ENCODE assay signal across 13 mouse cellular contexts in the genomic region with DNA sequence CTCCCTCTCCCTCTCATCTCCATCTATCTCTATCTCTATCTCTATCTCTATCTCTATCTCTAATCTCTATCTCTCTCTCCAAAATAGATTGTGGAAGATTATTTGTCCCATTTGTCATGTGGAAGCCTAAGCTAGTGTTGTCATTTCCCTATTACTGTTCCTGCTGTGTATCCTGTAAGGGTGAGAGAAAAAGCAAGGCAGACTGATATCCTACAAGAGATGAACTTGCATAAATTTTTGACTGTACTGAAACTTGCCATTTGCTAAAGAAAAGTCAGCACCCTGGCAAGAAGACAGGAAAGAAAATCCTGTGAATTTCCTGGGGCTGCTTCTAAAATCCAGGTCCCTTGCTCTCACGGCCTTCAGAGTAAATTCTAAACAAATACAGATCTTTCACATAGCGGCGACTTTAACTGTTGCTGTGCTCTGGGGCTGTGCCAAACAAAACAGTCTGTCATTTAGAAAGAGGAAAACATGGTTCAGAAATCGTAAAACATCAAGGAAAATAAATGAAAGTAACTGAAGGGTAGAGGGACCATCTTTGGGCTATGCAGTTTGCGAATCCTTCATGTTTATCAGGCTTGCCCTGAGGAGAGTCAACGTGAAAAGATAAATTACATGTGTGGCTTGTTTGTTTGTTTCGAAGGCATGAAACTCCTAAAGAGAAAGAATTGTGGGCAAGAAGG.
DNase-seq lines count a peak whose midpoint lies in the region; ATAC-seq and TF ChIP-seq lines count a peak whose summit lies in the region.
"Had no signal": no experiment of that assay in that cellular context is flagged by ENCODE, and none has a peak within 500 bp of the region (broad histone marks: within the 10 kb centered on the region; RNA-seq: fewer than 3 reads in every experiment).

No protein-coding gene starts in this region.

- H3K4me2 ChIP-seq in heart, embryonic 14.5 days (ENCODE audit: low read length) = peak overlapping the region; percentile 18
- 0 out of 2 replicates have a peak overlapping the region, but pooled peaks have one; percentile 0 for H3K4me2 ChIP-seq in heart, postnatal 0 days (ENCODE audit: low read depth, low read length)
- no peak overlapping the region for H3K4me2 ChIP-seq in lung, embryonic 16.5 days (ENCODE audit: low read depth, low read length)
- no peak overlapping the region for H3K4me2 ChIP-seq in hindbrain, embryonic 14.5 days (replicated peaks)
- H3K4me2 ChIP-seq: embryonic facial prominence, embryonic 12.5 days; liver, embryonic 15.5 days had no signal

- H3K9me3 ChIP-seq in heart, embryonic 14.5 days (ENCODE audit: control insufficient read depth, low read length) = peaks cover 6% of the 10 kb centered on the region; the same call in 1 of the 2 replicates
- H3K9me3 ChIP-seq in heart, postnatal 0 days (replicated peaks; ENCODE audit: control insufficient read depth, low read length) = no peaks in the 10 kb centered on the region
- H3K9me3 ChIP-seq in lung, embryonic 16.5 days (ENCODE audit: control insufficient read depth, low read length) = no peaks in the 10 kb centered on the region
- H3K9me3 ChIP-seq in hindbrain, embryonic 14.5 days (ENCODE audit: control insufficient read depth, low read length) = no peaks in the 10 kb centered on the region
- H3K9me3 ChIP-seq: embryonic facial prominence, embryonic 12.5 days; liver, embryonic 15.5 days had no signal

- no peaks in the 10 kb centered on the region for H3K36me3 ChIP-seq in heart, embryonic 14.5 days (ENCODE audit: control insufficient read depth, insufficient read depth, low read length)
- no peaks in the 10 kb centered on the region for H3K36me3 ChIP-seq in heart, postnatal 0 days (replicated peaks; ENCODE audit: control insufficient read depth, insufficient read depth, low read length)
- H3K36me3 ChIP-seq in lung, embryonic 16.5 days (ENCODE audit: control insufficient read depth, insufficient read depth, low read length) = no peaks in the 10 kb centered on the region
- H3K36me3 ChIP-seq in hindbrain, embryonic 14.5 days (replicated peaks; ENCODE audit: control insufficient read depth, insufficient read depth) = no peaks in the 10 kb centered on the region
- H3K36me3 ChIP-seq: embryonic facial prominence, embryonic 12.5 days; liver, embryonic 15.5 days had no signal

- peak overlapping the region in 1 of 2 experiments; percentile 48; a peak in 1 of 4 replicates for H3K27ac ChIP-seq in heart, embryonic 14.5 days (replicated peaks in 1 of 2; ENCODE audit: control insufficient read depth in 1 of 2, insufficient read depth in 1 of 2, low read depth in 2 of 2, low read length in 2 of 2)
- no peak overlapping the region for H3K27ac ChIP-seq in heart, postnatal 0 days (ENCODE audit: low read depth)
- peak overlapping the region; percentile 51 for H3K27ac ChIP-seq in lung, embryonic 16.5 days (ENCODE audit: low read length)
- no peak overlapping the region for H3K27ac ChIP-seq in hindbrain, embryonic 14.5 days
- H3K27ac ChIP-seq: embryonic facial prominence, embryonic 12.5 days; liver, embryonic 15.5 days had no signal

- ATAC-seq in heart, embryonic 14.5 days (ENCODE audit: insufficient number of reproducible peaks, insufficient read depth, low FRiP score, low read depth) = no peak
- no peak for ATAC-seq in heart, postnatal 0 days (ENCODE audit: insufficient read depth, low read depth)
- ATAC-seq in lung, embryonic 16.5 days (ENCODE audit: low read depth) = peak; percentile 77
- ATAC-seq in hindbrain, embryonic 14.5 days (ENCODE audit: low FRiP score) = no peak
- ATAC-seq: intestine, embryonic 16.5 days had no signal

- TF ChIP-seq CTCF in heart, postnatal 0 days (IDR thresholded peaks at IDR 0.05; ENCODE audit: low read depth) = no peak

- no peak for TF ChIP-seq EP300 in heart, postnatal 0 days (IDR thresholded peaks at IDR 0.05; ENCODE audit: low read depth)

- 57% methylated on average over 7 of the region's 7 CpGs for WGBS in heart, embryonic 14.5 days
- WGBS in heart, postnatal 0 days = 59% methylated on average over 7 of the region's 7 CpGs
- WGBS in lung, embryonic 16.5 days = 30% methylated on average over 7 of the region's 7 CpGs
- 80% methylated on average over 7 of the region's 7 CpGs for WGBS in hindbrain, embryonic 14.5 days

- DNase-seq in adrenal gland, adult (ENCODE audit: inconsistent age in 2 of 2, low spot score in 1 of 2) = peak; percentile 7 to 72
- no peak for DNase-seq in adrenal gland, adult 18-20 months (ENCODE audit: low spot score in 2 of 2)
- no peak for DNase-seq in heart, adult 11 months
- no peak for DNase-seq in heart, postnatal 0 days (ENCODE audit: low spot score)
- no peak for DNase-seq in hindbrain, embryonic 14.5 days (ENCODE audit: low spot score)
- DNase-seq in Muller cell, postnatal 12 days (ENCODE audit: inconsistent ontology term) = no peak
- DNase-seq: cerebellum, adult 8-10 months; spleen, adult 18-20 months had no signal

- no peaks in the 10 kb centered on the region for H3K27me3 ChIP-seq in heart, embryonic 14.5 days (ENCODE audit: control insufficient read depth, insufficient read depth, low read length)
- H3K27me3 ChIP-seq in heart, postnatal 0 days (ENCODE audit: control insufficient read depth, insufficient read depth, low read length) = no peaks in the 10 kb centered on the region
- H3K27me3 ChIP-seq in lung, embryonic 16.5 days (ENCODE audit: control insufficient read depth, insufficient read depth, low read depth, low read length) = no peaks in the 10 kb centered on the region
- H3K27me3 ChIP-seq in hindbrain, embryonic 14.5 days (ENCODE audit: control insufficient read depth, insufficient read depth, low read length) = no peaks in the 10 kb centered on the region
- H3K27me3 ChIP-seq: embryonic facial prominence, embryonic 12.5 days; liver, embryonic 15.5 days had no signal

- H3K4me3 ChIP-seq in heart, embryonic 14.5 days (ENCODE audit: control insufficient read depth in 1 of 2, insufficient read depth in 1 of 2, low read depth in 1 of 2, low read length in 2 of 2) = no peak overlapping the region
- no peak overlapping the region for H3K4me3 ChIP-seq in heart, postnatal 0 days (ENCODE audit: low read depth, low read length)
- H3K4me3 ChIP-seq in lung, embryonic 16.5 days (ENCODE audit: low read length) = no peak overlapping the region
- no peak overlapping the region for H3K4me3 ChIP-seq in hindbrain, embryonic 14.5 days (replicated peaks; ENCODE audit: low read length)
- H3K4me3 ChIP-seq: embryonic facial prominence, embryonic 12.5 days; liver, embryonic 15.5 days had no signal

- no peak overlapping the region for H3K9ac ChIP-seq in heart, embryonic 14.5 days (ENCODE audit: low read length)
- no peak overlapping the region for H3K9ac ChIP-seq in heart, postnatal 0 days (replicated peaks; ENCODE audit: low read depth, low read length)
- H3K9ac ChIP-seq in lung, embryonic 16.5 days (ENCODE audit: low read length) = no peak overlapping the region
- no peak overlapping the region for H3K9ac ChIP-seq in hindbrain, embryonic 14.5 days
- H3K9ac ChIP-seq: embryonic facial prominence, embryonic 12.5 days; liver, embryonic 15.5 days had no signal

- peaks cover 0 to 6% of the 10 kb centered on the region in 2 experiments; a peak in 3 of 4 replicates for H3K4me1 ChIP-seq in heart, embryonic 14.5 days (ENCODE audit: control insufficient read depth in 2 of 2, insufficient read depth in 2 of 2, low read length in 2 of 2)
- no peaks in the 10 kb centered on the region for H3K4me1 ChIP-seq in heart, postnatal 0 days (ENCODE audit: control insufficient read depth, insufficient read depth)
- H3K4me1 ChIP-seq in lung, embryonic 16.5 days (replicated peaks; ENCODE audit: control insufficient read depth, insufficient read depth, low read length) = no peaks in the 10 kb centered on the region
- no peaks in the 10 kb centered on the region for H3K4me1 ChIP-seq in hindbrain, embryonic 14.5 days (replicated peaks; ENCODE audit: control insufficient read depth, insufficient read depth, low read length)
- H3K4me1 ChIP-seq: embryonic facial prominence, embryonic 12.5 days; liver, embryonic 15.5 days had no signal

Comparison
In these comparisons a context has a peak if more than half of its experiments do, and no peak if none do; other contexts are left out.
1. DNase-seq: peak in adrenal gland, adult (2 of 2); none in adrenal gland, adult 18-20 months (0 of 2), heart, adult 11 months (single experiment), heart, postnatal 0 days (single experiment), hindbrain, embryonic 14.5 days (single experiment) and Muller cell, postnatal 12 days (single experiment).
2. H3K4me2 ChIP-seq: peak in heart, embryonic 14.5 days (single experiment) and heart, postnatal 0 days (single experiment); none in lung, embryonic 16.5 days (single experiment) and hindbrain, embryonic 14.5 days (single experiment).